Mouse (Mus musculus) olfactory bulb, adult 2 months (tissue): ENCODE results near the gene Abtb2. TPM values are rescaled to one million over a fixed set of nuclear protein-coding genes. Genes with fewer than 3 reads are reported as not detected.

Experiments
- H3K27ac ChIP-seq: fragments of 200-500 bp; 2 replicates; pipeline ENCODE4 v1.5.1; 2012; ENCODE audit warnings: low read depth, low read length; ENCODE audit not compliant: insufficient read depth
- H3K4me1 ChIP-seq: fragments of 200-500 bp; 2 replicates; pipeline ENCODE4 v1.6.1; 2012; ENCODE audit warnings: low read length; ENCODE audit not compliant: control insufficient read depth, insufficient read depth
- H3K4me3 ChIP-seq: fragments of 200-500 bp; 2 replicates; pipeline ENCODE4 v1.5.1; 2012; ENCODE audit warnings: mild to moderate bottlenecking, low read depth, low read length, moderate library complexity; ENCODE audit not compliant: insufficient read depth
- CTCF ChIP-seq: fragments of 200-500 bp; IDR thresholded peaks from 2 replicates; pipeline ENCODE4 v1.5.1; 2012; ENCODE audit warnings: low read depth, mild to moderate bottlenecking, low read length, moderate library complexity; ENCODE audit not compliant: insufficient read depth
- POLR2A ChIP-seq: fragments of 200-500 bp; IDR thresholded peaks from 2 replicates; pipeline ENCODE4 v1.6.1; 2012; ENCODE audit warnings: mild to moderate bottlenecking, low read depth, low read length, moderate library complexity; ENCODE audit not compliant: insufficient read depth
- WGBS: fragments of 180-500 bp; shearing (Covaris S2); methylation state at CpG from one replicate; pipeline ENCODE4 v1.1.7; 2018; 5-methylcytosine and 5-hydroxymethylcytosine counted together
- polyA plus RNA-seq: library from polyadenylated mRNA; stranded (reverse); fragments of >200 nt; gene quantifications from 2 replicates; pipeline ENCODE4 v1.2.4, GENCODE M21; 2012; ENCODE audit warnings: low replicate concordance; ENCODE audit not compliant: missing spikeins, insufficient read depth, insufficient read length

Abtb2 gene
- polyA plus RNA-seq, 1 experiment, result not detected

DNA sequence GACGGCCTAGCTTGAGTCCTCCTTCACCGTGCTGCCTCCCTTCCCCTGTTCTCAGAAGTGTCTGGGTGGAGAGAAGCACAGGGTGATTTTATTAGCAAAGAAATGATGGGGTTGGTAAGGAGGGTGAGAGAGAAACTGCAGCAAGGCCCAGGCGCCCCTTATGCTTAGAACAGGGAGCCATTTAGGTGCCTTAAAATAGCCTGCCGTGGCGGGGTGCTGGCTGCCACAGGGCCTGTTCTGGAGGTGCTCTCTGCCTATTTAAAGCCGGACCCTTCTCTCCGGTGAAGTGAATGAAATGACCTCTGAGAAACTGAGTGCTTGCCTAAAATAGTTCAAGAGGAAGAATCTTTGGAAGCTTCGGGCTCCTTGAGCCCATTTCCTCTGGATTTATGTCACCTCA lies 14.6 kb downstream of the Abtb2 start:
- no peak overlapping the region for H3K27ac ChIP-seq
- H3K4me3 ChIP-seq, result no peak overlapping the region
- peaks cover 5% of the 10 kb centered on the region for H3K4me1 ChIP-seq
- TF ChIP-seq POLR2A (no peak), CTCF (no peak)
- WGBS, result 58% methylated on average over 8 of the region's 8 CpGs

DNA sequence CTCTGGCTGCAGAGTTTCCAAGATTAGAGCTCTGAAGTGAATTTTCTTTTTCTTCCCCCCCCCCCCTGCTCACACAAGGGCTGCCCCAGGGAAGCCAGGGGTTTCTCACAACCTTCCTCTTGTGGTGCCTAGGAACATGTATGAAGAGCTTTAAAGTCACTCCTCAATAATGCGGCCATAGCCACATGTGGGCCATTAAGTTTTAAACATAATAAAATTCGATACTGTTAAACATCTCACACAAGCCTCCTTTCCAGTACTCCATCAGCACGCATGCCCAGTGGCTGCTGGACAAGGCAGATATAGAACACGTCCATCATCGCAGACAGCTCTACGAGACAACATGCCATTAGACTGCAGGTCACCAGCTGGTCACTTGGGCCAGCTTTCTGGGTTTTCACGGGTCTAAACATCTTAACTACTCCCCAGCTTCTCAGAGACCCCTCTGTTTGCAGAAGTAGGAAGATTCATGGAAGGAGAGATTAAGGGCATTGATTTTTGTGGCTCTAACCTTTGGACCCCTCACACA lies 15.3 kb downstream of the Abtb2 start:
- WGBS, result 83% methylated on average over 7 of the region's 7 CpGs
- Histone ChIP-seq H3K4me3 (no peak overlapping the region), H3K27ac (no peak overlapping the region), H3K4me1 (peaks cover 5% of the 10 kb centered on the region)
- no peak for TF ChIP-seq POLR2A
- TF ChIP-seq CTCF, result no peak

DNA sequence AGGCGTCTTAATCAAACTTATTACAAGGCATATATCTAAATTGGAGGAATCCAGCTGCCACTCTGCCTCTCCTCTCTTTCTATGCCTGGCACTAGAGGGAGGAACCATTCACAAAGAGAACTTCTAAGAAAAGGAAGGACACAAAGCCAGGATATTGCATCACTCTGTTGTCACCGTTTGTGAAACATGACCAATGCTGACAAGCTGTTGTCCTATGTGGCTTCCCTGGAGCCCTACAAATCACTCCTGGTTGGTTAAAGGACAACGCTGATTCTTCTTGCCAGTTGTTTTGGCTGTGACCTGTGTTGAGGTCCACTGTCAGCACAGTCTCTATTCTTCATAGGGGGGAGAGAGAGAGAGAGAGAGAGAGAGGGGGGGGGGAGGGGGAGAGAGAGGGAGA lies 17.2 kb downstream of the Abtb2 start:
- 70% methylated on average over 3 of the region's 3 CpGs for WGBS
- TF ChIP-seq POLR2A (no peak), CTCF (no peak)
- H3K27ac ChIP-seq, result no peak overlapping the region
- H3K4me3 ChIP-seq, result no peak overlapping the region
- H3K4me1 ChIP-seq, result peaks cover 5% of the 10 kb centered on the region

DNA sequence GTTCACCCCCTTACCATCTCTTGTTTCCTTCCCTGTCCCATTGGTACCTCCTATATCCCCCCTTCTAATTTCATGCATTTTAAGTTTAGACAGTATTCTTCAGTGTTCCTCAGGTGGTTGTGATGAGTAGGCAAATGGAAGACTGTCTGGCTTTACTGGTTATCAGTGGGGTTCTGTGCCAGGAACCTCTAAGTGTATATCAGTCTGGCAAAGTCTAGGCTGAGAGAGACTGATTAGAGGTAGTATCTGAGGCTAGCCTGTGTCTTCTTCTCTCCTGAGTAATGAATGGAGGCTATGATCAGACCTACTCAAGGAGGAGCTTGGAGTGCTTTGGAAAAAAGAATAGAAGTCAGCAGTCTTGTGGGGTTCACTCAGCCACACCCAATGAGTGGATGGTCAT lies 18.0 kb downstream of the Abtb2 start:
- Histone ChIP-seq H3K4me3 (no peak overlapping the region), H3K27ac (no peak overlapping the region), H3K4me1 (peaks cover 5% of the 10 kb centered on the region)
- no peak for TF ChIP-seq CTCF
- no peak for TF ChIP-seq POLR2A

DNA sequence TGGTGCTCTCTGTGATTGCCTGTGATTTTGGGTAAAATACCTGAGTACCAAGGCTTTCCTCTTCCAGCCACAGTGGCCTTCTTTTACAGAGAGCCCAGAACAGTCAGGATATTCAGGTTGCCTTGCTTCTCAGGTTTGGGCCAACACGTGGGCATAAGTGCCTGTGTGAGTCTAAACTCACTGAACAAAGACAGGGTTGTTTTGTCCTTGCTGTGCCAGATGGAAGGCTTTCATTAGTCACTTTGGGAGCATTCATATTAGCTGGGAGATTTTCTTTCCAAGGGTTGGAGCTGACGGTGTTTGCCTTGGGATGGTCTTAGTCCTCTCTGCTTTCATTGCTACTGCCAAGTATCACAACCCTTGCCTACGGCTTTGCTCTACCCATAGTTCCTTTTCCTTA lies 20.3 kb downstream of the Abtb2 start:
- Histone ChIP-seq H3K4me1 (no peaks in the 10 kb centered on the region; the same call in 1 of the 2 replicates), H3K27ac (no peak overlapping the region), H3K4me3 (no peak overlapping the region)
- 70% methylated on average over 3 of the region's 3 CpGs for WGBS
- TF ChIP-seq CTCF (no peak), POLR2A (no peak)

DNA sequence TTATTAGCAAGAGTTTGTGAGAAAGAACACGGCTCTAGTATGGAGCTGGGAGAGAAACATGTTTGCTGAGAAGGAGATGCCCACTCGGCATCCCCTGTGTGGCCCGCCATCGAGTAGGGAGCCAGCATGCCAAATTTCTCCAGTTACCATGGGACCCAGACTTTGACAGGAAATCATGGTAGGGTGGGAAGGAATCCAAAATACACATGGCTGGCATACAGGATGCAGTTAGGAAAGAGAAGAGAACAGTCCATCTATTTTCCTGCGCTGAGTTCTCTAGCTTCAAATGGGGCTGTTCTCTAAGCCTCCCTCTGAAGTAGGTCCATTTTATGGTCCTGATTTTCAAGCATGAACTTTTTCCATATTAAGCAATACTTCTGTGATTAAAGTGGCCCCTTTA lies 22.7 kb downstream of the Abtb2 start:
- TF ChIP-seq CTCF, result no peak
- TF ChIP-seq POLR2A, result no peak
- Histone ChIP-seq H3K4me3 (no peak overlapping the region), H3K27ac (no peak overlapping the region), H3K4me1 (peaks cover 4% of the 10 kb centered on the region; the same call in 1 of the 2 replicates)
- WGBS, result 64% methylated on average over 5 of the region's 5 CpGs

DNA sequence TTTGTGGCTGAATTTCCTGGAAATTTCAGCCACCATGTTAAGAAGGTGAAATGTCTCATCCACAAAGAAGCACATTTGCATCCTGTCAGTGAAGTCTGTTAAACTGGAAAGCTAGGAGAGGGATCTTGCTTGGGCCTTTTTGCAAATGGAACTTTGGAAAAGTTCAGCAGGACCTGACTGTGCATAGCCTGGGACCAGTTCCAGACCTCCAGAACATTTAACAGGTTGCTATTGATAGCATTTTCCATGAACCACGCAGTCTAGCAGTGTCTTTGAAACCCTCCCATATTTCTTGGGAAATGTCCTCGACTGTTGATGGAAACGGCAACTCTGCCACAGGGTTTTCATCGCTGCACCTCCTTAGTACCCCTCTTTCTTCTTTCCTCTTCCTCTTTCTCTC lies 23.3 kb downstream of the Abtb2 start:
- WGBS, result 83% methylated on average over 4 of the region's 4 CpGs
- no peak for TF ChIP-seq POLR2A
- no peak for TF ChIP-seq CTCF
- Histone ChIP-seq H3K4me1 (peaks cover 4% of the 10 kb centered on the region; the same call in 1 of the 2 replicates), H3K4me3 (no peak overlapping the region), H3K27ac (no peak overlapping the region)

DNA sequence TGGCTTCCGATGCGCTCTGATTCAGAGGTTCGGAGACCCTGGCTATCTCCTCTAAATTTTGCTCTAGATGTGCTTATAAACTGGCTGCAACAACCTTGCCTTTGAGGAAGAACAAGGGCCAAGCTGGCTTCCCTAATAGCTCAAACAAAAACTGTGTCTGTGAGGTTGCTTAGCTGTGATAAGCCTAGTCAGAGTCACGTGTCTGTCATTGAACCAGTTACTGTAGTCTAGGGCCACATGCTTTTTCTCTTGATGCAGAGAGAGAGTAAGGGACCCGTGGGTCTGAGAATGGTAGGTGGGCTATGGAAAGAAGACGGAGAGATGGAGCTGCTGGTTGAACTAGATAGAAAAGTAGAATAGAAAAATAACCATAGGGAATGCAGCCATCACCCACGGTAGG lies 24.5 kb downstream of the Abtb2 start:
- WGBS, result 94% methylated on average over 7 of the region's 7 CpGs
- H3K4me3 ChIP-seq, result no peak overlapping the region
- TF ChIP-seq CTCF (no peak), POLR2A (no peak)
- H3K4me1 ChIP-seq, result peaks cover 11% of the 10 kb centered on the region
- H3K27ac ChIP-seq, result no peak overlapping the region

DNA sequence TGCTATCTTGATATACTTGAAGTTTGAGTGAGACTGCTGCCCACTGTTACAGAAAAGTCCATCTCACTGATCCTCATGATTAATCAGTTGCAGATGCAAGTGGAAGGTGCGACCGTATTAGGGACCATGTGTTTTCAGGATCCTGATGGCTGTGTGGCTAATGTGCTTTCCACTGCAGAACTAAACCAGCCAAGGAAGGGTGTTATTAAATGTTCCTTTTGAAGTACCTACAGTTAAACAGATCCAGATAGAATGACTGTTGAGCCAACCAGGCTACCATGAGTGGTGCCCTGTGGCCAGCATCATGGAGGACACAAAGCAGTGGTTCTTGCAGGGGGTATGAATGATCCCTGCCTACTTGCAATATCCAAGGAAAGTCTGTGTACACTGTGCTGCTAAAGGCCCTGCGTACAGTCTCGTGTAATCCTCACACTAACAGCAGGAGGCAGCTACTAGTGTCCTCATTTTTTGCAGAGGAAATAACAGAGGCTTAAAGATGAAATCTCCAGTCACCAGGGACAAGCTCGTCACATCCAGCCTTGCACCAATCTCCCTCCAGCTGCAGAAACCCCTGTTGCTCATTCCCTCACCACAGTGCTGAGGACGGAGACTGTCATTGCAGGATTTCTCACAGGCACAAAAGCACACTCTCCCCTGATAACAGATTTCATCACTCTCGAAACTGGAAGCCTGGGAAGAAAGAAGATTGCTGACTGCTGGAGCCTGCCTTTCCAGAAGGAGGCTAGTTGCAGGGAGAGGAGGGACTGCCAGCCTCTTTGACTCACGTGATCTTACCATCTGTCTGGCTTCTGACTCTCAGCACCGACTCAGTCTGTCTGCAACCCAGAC lies 25.9 kb downstream of the Abtb2 start:
- Histone ChIP-seq H3K4me1 (peaks cover 13% of the 10 kb centered on the region), H3K27ac (no peak overlapping the region), H3K4me3 (no peak overlapping the region)
- WGBS, result 59% methylated on average over 9 of the region's 9 CpGs
- no peak for TF ChIP-seq POLR2A
- TF ChIP-seq CTCF, result no peak
